Mouse (Mus musculus) cerebellum, postnatal 4 days (tissue): ENCODE measurements at regions not wholly inside any gene's neighbourhood (a gene's known extent, or its start where the extent isn't known, plus 50 kb on each side); places are given as distances from the start of the nearest gene placed in this dataset.

Experiments used
- DNase-seq, 2 experiments: peaks; one replicate each; pipeline ENCODE4 v3.0.0; 2022; ENCODE audit warnings: low spot score in 2 of 2, mixed read lengths in 1 of 2

DNA sequence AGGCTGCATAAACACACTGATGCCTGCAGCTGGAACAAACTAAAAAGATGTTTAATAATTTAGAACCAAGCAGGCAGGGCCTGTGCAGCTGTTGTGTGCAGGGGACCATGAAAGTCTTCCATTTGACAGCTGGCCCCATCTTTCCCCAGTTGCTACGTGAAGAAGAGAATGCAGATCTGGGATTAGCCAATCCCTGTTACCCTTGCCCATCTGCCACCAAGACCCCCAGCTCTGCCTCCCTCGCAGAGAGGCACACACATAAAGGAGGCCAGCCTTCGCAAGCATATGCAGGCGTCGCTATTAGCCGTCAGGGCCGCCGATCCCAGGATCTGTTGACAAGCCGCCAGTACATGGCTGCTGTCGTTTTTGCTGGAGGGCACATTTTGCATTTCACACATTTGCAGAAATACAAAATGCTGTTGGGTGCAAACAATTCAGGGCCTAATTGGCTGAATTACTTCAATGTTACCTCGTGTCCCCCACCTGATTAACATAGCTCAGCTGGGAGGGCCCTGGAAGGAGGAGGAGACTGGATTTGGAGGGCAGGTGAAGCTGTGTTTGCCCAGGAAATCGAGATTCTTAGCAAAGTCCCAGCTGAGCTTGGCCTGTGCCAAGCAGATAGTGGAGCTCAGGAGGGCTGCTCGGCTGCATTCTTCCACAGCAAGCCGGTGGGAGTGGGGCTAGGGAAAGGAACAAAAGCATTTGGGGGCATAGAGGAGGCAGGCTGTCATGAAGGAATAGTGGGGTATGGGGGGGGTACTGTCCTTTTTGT, 367.6 kb upstream of the Mki67 start:
- peak in 1 of 2 experiments; percentile 61 for DNase-seq

DNA sequence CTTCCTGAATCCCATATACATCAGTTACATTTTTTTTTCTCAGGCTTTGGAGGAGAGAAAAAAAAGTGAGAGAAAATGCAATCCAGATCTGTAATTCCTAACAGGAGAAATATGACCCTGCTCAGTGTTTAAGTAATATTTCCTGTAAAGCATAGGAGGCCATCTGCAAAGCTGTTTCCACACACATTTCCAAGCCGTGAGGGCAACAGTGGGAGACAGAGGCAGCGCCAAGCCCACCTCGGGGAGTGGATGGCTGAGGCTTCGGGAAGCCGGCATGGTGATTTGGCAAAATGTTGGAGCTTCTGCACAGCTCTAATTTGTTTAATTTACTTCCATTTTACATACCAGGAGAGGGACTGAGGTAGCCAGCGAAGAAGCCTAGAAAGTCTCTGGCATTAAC, 372.6 kb upstream of the Mki67 start:
- DNase-seq = no peak

DNA sequence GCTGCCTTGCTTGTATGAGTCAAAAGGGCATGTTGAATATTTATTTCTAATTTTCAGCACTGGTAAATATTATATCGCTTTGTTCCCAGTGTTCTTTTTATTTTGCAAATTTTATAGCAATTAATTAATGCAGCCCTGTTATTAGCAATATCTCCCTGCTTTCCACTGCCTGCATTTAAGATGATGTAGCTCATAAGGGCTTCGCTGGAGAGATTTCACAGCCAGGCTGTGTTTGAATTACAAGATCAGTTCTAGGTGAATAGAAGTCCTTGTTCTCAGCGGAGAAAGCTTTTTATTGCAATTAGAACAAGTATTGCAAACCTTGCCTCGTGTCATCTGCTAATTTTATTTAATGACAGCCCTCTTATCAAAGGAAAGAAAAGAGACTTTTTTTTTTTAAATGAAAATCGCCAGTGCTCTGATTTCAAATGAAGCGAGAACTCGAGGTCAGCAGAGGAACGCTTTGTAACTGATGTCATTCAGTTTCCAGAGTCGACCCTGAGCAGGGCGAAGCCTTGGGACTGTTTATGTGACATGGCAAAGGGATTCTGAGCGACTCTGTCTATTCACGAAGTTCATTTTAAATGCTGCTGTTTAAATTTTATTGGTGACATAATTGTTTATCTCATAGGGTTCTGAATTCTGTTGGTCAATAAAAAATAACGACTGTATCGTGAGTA, 378.7 kb upstream of the Mki67 start:
- no peak for DNase-seq

- no peak for DNase-seq
These were observed 387.9 kb upstream of the Mki67 start for GRCm38 (mm10) chr7:136104021-136104420.

- DNase-seq = no peak
These were observed 396.0 kb upstream of the Mki67 start for GRCm38 (mm10) chr7:136112163-136112562.

DNA sequence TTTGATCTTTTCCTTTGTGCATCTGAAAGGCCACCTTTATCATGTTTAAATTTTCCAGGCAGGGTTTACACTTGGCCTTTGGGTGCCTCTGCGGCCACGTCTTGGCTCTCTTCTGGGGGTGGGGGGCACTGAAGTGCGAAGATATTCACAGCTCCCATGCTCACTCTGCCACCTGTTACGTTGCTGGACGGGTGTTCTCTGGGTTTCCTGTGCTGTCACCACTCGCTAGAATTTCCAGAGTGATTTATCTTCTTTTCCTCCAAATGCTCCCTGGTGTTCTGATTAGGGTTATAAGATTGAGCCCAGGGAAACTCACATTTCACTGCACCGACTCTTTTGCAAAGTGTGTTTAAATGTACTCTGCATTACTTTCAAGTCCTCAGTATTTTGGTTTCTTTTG, 404.8 kb upstream of the Mki67 start:
- no peak for DNase-seq

DNA sequence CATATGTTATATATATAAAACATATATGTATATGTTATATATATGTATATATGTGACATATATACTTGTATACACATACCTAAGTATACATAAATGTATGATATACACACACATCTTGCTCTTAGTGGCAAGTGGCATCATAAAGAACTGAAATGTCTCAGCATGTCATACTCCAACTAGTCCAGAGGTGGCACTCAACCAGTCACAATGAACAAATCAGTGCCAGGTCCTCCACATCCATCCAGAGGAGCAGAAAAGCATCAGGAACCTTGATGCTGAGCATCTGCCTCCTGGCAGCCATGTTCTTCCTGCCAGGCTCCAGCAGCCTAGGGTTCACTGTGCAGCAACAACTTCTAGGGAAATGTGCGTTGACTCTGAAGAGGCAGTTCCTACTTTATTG, 405.2 kb upstream of the Mki67 start:
- no peak for DNase-seq

DNA sequence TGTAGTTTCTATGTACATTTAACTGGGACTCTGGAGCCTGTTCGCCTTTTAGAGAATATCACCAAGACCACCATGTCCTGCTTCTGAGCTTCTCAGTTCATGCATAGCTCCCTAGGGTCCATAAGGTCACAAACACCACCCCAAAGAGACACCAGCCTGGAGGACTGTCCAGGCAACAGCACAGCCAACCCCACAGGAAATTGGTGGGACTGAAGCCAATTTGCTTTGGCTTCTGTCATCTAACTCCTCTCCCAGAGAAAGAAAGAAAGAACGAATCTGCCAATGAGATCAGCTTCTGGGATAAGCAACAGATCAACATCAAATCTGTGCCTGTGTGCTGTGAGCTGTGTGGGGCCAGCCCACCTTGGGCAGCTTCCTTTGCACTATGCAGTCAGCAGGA, 408.6 kb upstream of the Mki67 start:
- no peak for DNase-seq

DNA sequence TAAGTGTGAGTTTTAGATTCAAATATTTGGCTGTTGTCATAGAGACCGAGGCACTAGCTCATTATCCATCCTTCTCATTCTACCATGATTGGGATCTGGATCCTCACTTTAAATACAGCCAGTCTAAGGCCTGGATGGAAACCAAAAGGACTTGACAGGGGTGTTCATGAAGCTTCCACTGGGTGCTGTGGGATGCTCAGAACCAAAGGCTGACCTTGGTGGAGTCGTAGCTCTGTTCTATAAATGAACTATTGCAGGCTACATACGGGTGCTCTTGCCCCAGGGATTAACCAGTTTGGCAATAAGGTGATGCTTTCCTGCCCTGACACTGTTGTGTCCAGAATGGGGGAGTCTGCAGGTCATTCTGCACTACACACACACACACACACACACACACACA, 410.2 kb upstream of the Mki67 start:
- no peak for DNase-seq

DNA sequence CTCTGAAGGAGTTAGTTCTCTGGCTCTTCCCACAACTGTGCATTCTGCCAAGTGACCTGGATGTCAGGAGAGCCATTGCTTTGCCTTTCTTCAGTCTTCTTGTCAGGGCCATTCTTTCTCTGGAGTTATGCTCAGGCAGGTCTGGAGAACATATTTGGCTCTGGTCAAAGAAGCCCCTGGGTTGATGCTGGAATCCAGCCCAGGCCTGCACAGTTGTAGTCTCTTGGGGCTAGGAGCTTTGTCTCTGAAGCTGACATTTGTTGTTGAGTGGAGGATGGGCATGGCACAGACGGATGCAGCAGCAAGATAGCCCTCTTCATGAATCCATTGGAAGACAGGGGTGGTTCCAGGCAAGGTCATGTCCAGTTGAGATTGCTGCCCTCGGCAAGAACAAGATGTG, 411.4 kb upstream of the Mki67 start:
- no peak for DNase-seq

- DNase-seq = peak in 1 of 2 experiments; percentile 32
These were observed 413.6 kb upstream of the Mki67 start for GRCm38 (mm10) chr7:136129721-136130123.

GRCm38 (mm10) chr7:136130666-136131239, 414.6 kb upstream of the Mki67 start:
- DNase-seq = no peak

DNA sequence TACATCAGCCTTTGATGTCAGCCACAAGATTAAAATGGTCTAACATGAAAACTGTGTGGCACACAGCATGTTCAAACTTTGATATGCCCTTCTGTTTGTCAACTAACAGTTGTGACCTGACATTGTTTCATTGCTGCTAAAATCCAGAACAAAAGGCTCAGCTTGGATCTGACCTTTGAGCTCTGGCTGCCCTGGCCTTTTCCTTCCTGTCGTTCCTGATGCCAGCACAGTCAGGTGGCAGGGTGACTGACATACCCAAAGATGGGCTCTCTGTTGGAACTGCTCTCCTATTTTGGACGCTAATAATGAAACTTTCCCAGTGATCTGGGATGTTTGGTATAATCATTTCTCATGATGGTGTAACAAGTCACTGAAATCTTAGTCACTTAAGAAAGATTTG, 416.8 kb upstream of the Mki67 start:
- no peak for DNase-seq

DNA sequence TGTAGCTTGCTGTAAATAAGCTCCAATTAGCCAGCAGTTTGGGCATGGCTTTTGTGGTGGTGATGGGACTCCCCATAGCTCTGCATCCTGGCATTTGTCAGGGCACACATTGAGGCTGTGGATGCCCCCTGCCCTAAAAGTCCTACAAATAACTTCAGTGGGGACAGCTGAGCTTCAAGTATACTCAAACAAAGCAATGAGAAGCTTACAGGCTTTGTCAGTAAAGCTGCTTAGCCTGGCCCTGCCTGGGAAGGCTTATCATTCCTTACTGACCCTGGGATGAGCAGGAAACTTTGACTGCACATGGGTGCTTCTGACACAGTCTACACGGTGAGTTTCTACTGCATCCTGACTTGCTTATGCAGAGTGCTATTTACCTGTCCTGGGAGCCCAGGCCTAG, 420.5 kb upstream of the Mki67 start:
- DNase-seq = no peak

DNA sequence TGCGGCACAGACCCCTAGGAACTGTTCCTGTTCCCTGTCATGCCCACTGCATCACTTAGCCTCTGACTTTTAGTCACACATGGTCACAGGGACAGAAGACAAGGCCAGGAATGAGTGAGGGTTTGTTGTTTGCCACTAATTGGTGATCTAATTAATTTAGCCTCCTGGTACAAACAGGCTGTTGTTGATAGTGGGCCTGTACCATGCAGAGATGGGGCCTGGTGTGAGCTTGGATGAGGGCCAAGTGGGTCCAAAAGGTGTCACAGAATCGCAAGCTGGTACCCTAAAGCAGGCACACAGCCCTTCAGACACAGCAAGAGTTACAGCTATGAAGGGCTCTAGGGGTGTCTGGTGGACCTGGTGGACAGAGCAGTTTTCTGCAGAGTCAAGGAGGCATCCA, 421.2 kb upstream of the Mki67 start:
- DNase-seq = no peak

- DNase-seq = no peak
These were observed 421.9 kb upstream of the Mki67 start for GRCm38 (mm10) chr7:136137831-136138602.

GRCm38 (mm10) chr7:136142832-136143231, 426.7 kb upstream of the Mki67 start:
- DNase-seq = no peak

DNA sequence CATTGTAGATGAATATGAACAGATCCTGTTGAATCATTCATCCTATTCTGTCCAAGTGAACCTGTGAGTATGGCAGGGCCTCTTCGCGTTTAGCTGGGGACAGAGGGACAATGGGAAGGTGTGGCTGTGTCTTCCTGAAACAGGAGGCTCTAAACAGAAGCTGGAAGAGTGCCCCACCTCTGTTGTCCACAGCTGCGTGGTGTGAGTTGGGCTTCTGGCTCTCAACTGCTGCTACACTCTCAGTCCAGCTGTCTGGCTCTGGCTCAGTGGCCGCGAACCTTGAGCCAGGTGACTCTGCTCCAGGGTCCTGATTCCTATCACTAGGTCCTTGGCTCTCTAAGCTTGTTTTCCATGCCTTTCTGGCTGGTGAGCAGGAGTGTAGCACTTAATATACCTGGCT, 434.0 kb upstream of the Mki67 start:
- DNase-seq = no peak

GRCm38 (mm10) chr7:136151301-136151930, 435.3 kb upstream of the Mki67 start:
- no peak for DNase-seq

DNA sequence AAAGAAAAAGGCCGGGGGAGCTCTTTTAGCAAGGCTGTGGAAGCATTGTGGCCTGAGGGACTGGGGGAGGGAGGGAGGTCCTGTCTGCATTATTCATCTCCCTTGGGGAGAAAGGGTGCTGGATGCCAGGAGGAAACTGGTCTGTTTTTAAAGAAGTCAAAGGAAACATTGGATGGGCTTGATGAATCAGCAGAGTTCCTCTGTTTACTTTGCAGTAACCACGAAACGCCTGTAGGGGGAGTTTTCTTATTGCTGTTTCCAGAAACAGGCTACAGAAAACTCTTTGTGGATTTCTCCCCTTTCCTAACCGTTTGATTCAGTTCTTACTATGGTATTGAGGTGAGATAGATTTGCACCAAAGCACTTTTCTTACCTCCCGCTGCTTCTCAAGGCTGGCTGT, 436.3 kb upstream of the Mki67 start:
- DNase-seq = peak; percentile 44 to 57

DNA sequence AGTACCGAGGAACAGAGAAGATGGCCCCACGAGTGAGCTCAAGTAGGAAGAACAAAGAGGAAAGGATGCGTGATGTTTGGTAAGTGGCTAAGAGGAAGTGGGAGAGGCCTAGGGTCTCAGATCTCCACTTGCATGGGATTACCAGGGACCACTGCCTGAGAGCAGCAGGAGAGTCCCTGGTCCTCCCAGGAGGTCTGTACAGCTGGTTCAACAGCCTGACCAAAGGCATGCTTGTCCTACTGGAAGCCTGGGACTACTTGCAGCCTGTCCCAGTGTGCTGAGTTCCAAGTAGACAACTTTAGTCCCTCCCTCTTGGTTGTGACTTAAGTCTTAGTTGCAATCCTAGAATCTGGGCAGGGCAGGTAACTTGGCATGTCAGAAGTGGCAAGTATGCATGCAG, 437.5 kb upstream of the Mki67 start:
- DNase-seq = no peak

DNA sequence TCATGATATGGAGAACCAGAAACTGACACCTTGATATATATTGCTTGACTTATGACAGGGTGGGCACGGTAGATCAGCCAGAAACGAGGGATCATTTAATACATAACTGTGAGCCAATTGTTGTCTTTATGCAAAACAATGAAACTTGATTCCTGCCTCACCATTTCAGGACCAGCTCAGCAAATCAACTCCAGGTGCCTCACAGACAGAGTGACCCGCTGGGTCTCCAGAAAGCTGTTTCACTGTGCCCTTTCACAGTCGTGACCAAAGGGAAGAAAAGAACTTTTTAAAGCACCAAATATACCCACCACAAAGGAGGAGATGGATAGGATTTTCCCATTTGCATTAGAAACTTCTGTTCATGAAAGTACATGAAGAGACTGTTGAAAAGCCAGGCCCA, 443.0 kb upstream of the Mki67 start:
- DNase-seq = no peak
